Mouse (Mus musculus) CD8-positive naive resting alpha-beta T cell, adult 2 months (primary cell): ENCODE measurements at regions not wholly inside any gene's neighbourhood (a gene's known extent, or its start where the extent isn't known, plus 50 kb on each side); places are given as distances from the start of the nearest gene placed in this dataset.
"Not testable (repeated sequence)": the region's sequence is repeated elsewhere in the genome, so short reads cannot be mapped to it uniquely, and the experiment has no call there.

ENCODE experiments used
- DNase-seq, 2 experiments: peaks; one replicate each; pipeline ENCODE4 v3.0.0; 2022; ENCODE audit warnings: low read depth in 2 of 2, low spot score in 2 of 2

DNA sequence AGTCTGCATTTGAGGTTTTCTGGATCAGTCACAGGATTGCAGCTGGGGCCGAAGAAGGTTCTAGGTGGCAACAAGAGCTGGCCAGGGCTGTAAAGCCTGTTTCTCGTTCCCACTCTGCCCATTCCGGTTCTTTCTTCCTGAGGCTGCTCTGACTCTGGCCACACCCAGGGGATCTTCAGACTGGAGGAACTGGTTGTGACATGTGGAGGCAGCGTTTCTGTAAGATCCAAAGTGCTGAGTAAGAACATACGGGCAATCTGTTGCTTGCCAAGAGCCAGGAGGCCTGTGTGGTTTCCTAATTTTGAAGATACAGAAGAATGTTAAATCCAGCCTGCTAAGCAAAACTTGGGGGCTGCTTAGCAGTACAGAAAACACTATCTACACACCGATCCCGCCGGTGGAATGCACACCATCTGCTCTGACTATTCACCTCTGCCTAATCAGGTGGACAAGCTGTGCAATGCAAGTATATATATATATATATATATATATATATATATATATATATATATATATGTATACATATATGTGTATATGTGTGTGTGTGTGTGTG, 99.3 kb upstream of the Bmp2k start:
- DNase-seq = no peak

DNA sequence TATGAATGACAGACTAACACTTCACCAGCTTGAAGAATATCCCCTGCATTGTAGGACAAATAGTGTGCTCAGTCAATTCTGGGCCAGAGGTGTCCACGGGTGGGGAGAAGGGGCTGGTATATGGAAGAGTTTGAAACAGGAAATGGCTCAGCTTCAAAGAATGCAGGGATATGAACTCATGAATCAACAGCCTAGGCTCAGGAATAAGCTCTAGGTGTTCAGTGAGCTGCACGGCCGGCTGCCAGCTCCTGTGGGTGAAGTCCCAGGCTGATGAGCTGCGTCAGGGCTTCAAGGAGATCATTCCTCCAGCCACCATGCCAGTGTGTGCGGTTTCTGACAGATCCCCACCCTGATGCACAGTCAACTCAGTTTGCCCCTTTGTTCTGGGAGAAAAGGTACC, 98.8 kb upstream of the Bmp2k start:
- DNase-seq = no peak

DNA sequence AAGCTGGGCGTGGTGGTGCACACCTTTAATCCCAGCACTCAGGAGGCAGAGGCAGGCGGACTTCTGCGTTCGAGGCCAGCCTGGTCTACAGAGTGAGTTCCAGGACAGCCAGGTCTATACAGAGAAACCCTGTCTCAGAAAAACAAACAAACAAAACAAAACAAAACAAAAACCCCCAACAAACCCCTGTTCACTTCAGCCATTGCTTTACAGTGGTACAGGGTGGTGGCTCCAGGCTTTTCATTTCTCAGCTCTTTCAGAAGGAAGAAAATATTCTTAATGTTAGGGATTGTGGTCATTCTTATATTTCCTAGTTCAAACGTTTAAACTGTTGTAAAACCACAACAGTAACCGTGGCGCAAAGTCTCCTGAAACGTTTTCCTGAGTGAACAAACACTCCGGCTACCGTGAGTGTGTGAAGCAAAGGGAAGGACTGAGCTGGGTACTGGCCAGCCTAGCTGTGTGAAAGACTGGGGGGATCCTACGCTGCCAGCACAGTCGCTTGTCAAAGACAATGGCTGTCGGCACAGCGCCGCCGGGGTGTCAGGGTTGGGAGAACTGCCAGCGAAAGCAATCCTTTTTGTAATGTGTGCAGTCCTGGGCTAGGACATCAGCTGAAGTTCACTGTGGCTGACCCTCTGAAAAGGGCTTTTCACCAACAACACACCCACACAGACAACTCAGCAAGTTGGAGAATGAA, 91.8 kb upstream of the Bmp2k start:
- no peak for DNase-seq

DNA sequence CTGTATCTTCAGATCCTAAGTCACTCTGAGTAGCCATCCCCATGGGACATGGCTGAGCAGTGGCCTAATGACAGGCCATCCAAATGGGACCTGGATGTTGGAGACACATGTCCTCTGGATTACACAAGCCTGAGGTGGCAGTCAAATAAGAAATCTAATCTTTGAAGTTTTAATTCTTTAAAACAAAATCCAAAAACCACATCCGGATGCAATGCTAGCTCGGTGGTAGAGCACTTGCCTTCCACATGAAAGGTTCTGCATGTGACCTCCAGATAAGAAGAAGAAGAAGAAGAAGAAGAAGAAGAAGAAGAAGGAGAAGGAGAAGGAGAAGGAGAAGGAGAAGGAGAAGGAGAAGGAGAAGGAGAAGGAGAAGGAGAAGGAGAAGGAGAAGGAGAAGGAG, 89.1 kb upstream of the Bmp2k start:
- DNase-seq = not testable (repeated sequence)

DNA sequence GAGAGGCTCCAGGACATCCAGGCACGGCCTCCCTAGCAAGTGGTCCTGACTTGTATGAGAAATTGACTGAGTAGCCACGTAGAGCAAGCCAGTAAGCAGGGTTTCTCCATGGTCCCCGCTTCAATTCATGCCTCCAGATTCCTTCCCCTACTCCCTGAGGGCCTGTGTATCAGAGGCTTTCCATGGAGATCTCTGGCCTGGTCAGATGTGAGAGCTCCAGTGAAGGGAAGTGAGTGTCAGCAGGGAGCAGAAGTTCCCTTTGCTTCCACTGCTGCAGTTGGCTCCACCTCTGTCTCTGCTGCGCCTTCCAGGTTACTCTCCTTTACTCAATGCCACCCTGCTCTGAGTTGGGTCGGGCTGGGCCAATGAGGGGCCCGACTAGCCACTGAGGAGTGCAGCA, 88.3 kb upstream of the Bmp2k start:
- no peak for DNase-seq

DNA sequence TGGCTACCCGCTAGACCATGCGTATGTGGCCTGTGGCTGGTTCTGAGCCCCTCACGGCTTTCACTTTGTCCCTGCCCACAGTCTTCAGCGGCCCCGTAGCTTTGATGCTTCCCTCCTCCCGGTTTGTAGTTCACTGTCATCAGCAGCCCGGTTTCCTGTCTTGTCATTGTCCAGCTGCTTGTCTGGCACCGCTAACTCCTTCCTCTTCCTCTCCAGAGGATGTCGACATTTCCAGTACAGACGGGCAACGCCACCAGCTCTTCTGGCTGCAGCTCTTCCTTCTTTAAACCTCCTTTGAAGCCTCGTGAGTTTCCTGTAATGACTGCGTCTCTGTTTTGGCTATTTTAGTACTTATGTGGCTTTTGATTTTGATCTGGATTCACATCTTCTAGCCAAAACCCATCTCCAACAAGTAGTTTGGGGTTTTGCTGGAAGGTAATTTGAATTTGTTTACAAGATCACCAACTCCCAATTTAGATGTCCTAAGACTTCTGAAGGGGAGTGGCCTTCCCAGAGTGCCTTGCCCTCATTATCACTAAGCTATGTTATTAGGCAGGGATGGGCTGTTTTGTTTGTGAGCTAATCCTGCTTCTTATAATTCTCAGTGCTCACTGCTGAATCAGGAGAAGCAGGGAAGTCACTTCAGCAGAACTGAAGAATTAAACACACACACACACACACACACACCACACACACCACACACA, 85.8 kb upstream of the Bmp2k start:
- peak; percentile 39 to 49 for DNase-seq

DNA sequence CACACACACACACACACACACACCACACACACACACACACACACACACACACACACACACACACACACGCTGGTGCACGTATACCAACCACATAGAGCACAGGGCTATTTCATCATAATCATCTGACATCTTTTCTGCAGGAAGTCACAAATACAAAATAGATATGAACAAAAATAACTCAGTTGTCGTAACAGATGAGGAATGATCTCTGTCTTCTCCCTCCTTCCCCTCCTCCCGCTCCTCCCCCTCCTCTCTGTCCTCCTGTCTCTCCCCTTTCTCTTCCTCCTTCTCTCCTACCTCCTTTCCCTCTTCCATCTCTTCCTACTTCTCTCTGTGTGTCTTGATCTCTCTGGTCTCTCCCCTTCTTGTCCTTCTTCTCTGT, 85.2 kb upstream of the Bmp2k start:
- no peak for DNase-seq

DNA sequence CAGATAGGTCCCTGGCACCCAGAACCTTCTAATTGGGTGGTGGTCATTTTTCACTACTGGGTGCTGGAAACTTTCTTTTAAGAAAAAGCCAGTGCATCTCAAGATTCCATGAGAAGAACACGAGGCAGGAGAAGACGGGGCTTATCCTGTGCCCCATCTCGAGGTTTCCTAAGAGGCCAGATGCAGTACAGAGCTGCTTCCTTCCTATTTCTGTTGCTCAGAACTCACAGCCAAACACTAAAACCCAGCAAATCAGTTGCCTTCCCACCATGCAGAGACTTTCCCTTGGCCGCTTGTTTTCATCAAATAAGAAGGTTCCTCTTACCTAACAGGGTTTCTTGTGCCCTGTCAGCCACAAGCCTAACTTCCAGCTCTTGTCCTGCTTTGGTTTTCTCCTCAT, 84.7 kb upstream of the Bmp2k start:
- peak in 1 of 2 experiments; percentile 19 for DNase-seq

GRCm38 (mm10) chr5:96913711-96914110, 83.8 kb upstream of the Bmp2k start:
- no peak for DNase-seq

GRCm38 (mm10) chr5:96914696-96915404, 82.6 kb upstream of the Bmp2k start:
- peak in 1 of 2 experiments; percentile 32 for DNase-seq

DNA sequence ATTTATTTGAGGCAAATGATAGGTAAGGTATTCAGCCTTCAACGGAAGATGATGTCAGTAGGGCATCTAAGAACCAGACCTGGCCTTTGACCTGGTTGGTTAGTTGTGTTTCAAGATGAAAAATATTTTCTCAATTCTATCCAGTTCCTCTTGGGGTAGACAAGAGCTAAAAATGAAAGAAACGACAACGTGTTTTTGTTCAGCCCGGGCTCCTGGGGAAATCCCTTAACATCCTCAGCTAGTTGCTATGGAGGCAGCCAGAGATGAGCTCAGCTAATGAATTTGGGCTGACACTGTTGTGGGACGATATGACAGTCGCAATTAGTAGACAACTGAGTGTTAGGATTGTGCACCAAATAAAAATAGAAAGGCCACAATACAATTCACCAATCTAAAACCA, 80.6 kb upstream of the Bmp2k start:
- DNase-seq = peak in 1 of 2 experiments; percentile 21

GRCm38 (mm10) chr5:96917596-96918258, 79.8 kb upstream of the Bmp2k start:
- no peak for DNase-seq

- no peak for DNase-seq
These were observed 78.3 kb upstream of the Bmp2k start for GRCm38 (mm10) chr5:96919149-96919548.

GRCm38 (mm10) chr5:96921037-96921436, 76.5 kb upstream of the Bmp2k start:
- DNase-seq = no peak

- DNase-seq = no peak
These were observed 76.0 kb upstream of the Bmp2k start for GRCm38 (mm10) chr5:96921511-96921910.

DNA sequence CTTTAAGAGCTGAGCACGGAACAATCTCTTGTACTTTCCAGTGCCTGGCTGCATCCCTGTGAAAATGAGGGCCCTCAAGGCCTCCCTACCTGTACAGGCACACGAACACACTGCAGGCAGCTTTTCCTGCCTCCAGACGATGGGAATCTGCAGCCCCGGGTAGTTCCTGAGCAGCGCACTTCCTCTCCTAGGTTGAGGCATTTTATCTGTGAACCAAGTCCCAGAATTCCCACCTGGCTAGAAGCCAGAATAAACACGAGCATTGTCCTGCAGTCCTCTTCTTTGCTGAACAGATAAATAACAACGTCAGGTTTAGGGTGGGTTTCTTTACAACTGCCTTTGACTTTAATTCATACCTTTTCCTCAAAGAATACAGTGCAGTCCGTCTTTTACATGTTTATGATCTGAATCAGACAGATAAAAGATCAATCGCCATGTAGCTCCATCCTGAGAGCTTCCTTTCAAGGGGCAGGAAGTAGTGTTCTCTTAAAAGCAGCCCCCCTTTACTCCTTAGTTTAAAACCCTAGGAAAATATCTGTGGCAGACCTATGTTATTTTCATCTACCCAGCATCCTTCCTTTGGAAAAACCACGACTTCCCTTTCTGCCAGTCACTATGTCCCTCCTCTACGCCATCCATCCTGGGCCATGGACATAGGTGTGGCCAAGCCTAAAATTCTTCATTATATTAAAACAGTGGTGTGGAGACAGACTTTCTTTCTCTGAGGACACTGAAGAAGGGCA, 75.3 kb upstream of the Bmp2k start:
- no peak for DNase-seq

DNA sequence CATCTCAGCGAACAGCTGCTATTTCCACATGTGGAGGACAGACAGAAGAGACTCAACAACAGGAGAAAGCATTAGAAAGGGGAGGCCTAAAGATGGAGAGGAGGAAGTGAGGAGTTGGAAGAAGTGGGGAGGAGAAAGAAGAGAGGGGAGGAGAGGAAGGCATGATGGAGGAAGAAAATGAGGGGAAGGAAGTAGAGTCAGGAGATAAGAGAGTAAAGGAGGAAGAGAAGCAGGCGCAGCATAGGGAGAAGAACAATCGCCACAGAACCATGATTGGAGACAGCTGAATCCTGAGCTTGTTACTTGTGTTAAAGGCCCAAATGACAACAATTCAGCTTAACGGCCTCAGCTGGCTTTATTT, 74.8 kb upstream of the Bmp2k start:
- no peak for DNase-seq

- no peak for DNase-seq
These were observed 74.0 kb upstream of the Bmp2k start for GRCm38 (mm10) chr5:96923526-96923925.

GRCm38 (mm10) chr5:96924736-96925429, 72.6 kb upstream of the Bmp2k start:
- no peak for DNase-seq

GRCm38 (mm10) chr5:96925943-96926342, 71.5 kb upstream of the Bmp2k start:
- no peak for DNase-seq
